Mouse (Mus musculus): ENCODE data around the gene Cnnm3.

Cnnm3 gene

DNA sequence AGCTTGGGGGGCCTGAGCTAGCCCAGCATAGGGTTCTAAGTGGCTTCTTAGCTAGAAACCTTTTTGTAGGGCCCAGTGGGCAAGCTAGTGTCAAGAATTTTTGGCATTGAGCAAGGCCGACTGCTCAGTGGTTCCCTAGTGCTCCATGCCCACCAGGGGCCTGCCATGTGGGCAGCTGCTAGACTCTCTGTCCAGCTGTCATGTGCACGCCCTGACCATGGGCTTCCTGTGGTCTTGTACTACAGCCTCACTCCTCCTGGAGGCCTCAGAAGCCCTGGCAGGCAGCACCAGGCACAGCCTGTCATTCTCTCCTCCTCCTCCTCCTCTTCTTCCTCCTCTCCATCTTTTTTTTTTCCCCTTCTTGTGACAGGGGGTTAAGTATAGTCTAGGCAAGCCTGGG lies 14.4 kb upstream of the Cnnm3 start:
- no peak for DNase-seq (ENCODE audit: low read depth, low spot score)

DNA sequence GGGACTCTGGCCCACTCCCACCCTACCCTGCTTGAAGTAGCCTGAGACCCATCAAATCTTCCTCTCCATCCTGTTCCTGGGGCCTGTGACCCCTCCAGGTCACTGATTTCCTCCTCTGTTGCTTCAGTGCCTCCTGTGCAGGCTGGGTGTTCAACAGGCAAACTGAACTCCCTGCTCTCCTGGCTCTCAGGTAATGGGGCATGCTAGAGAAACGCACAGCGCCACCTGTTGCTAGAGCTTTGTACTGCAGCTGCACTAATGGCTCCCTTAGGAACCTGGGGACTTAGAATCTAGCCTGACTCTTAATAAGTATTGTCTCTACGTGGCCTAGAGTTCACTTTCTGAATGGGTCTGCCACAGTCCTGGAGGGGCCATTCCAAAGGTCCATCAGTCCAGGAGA lies 10.4 kb upstream of the Cnnm3 start:
- DNase-seq (ENCODE audit: low read depth, low spot score) = peak; percentile 74

DNA sequence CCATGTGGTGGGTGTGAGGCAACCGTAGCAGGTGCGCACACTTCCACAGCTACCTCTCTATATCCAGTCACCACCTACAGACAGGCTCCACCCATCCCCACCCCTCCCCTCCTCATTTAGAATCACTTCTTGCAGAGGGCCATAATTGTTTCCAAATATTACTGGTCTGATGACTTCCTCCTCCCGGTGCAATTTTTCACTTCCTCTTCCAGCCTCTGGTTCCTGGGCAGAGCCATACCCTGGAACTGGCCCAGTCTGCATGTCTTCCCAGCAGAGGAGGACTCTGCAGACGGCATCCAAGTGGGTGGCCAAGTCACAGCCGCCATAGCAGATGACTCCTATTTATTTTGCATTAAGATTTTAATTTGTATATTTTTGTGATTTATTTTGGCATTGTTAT lies 3.4 kb upstream of the Cnnm3 start:
- DNase-seq (ENCODE audit: low read depth, low spot score) = peak; percentile 61

DNA sequence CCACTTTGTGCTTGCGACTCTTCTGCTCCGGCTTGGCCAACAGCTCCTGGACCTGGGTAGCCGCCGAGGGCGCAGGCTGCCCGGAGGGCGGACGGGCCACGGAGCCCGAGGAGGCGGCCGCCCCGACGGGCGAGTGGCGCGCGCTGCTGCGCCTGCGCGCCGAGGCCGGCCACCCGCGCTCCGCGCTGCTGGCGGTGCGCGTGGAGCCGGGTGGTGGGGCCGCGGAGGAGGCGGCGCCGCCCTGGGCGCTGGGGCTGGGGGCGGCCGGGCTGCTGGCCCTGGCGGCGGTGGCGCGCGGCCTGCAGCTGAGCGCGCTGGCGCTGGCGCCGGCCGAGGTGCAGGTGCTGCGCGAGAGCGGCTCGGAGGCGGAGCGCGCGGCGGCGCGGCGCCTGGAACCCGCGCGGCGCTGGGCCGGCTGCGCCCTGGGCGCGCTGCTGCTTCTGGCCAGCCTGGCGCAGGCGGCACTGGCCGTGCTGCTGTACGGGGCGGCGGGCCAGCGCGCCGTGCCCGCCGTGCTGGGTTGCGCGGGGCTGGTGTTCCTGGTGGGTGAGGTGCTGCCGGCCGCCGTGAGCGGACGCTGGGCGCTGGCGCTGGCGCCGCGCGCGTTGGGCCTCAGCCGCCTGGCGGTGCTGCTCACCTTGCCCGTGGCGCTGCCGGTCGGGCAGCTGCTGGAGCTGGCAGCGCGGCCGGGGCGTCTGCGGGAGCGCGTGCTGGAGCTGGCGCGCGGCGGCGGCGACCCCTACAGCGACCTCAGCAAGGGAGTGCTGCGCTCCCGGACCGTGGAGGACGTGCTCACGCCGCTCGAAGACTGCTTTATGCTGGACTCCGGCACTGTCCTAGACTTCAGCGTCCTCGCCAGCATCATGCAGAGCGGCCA lies 660 bp downstream of the Cnnm3 start:
- peak; percentile 80 for DNase-seq (ENCODE audit: low read depth, low spot score)

DNA sequence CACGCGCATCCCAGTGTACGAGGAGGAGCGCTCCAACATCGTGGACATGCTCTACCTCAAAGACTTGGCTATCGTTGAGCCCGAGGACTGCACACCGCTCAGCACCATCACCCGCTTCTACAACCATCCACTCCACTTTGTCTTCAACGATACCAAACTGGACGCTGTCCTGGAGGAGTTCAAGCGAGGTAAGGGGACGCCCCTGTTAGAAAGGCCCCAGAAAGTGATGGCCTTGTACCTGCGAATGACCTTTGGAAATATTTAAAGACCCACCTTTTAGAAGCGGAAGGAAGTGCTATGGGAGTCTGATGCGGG lies 1.3 kb downstream of the Cnnm3 start:
- no peak for DNase-seq (ENCODE audit: low read depth, low spot score)

DNA sequence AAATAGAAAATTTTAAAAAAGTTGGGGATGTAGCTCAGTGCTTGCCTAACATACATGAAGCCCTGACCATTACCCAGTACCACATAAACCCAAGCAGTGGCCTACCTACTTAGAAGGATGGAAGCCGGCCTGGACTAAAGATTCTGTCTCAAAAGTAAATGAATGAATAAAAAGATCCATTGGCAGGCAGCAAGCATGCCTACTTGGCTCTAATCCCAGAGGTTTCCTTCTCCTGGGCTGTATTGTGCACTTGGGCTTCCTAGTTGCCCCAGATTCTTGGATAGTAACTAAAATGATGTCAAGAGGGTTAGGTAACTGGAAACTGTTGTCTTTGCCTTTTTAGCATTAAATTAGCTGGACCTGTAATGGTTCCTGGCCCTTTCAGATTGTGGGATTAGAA lies 1.6 kb downstream of the Cnnm3 start:
- peak; percentile 15 for DNase-seq (ENCODE audit: low read depth, low spot score)

DNA sequence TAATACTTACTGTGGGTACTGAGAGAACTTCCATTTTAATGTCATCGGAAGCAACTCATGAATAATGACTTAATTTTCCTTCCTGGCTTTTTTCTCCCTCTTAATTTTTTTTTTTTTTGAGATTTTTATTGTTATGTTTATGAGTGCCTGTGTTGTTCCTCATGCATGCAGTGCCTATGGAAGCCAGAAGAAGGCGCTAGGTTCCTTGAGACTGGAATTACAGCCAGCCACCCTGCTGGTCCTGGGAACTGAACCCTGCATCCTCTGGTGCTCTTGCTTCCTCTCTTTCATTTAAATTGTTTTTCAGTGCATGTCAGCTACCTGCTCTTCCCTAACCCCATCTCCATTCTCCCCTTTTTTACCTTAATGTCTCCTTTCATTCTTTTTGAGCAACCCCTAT lies 2.1 kb downstream of the Cnnm3 start:
- DNase-seq (ENCODE audit: low read depth, low spot score) = peak; percentile 50

DNA sequence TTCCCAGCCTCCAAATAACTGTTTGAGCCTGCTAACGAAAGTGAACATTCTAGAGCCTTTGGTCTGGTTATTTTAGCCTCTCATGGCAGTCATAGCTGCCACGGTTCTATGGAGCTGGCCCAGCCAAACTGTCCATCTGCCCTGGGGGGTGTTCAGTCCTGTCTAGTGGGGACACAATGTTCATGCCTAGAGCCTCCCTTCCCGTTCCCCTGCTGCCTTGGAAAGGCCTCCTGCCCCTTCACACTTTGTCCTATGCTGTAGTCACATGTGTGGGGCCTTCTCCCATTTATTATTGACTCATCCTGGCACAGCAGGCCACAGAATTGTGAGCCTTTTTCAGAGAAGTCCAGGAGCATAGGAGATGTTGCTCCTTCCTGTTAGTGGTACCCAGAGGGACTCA lies 6.6 kb downstream of the Cnnm3 start:
- no peak for DNase-seq (ENCODE audit: low read depth, low spot score)

DNA sequence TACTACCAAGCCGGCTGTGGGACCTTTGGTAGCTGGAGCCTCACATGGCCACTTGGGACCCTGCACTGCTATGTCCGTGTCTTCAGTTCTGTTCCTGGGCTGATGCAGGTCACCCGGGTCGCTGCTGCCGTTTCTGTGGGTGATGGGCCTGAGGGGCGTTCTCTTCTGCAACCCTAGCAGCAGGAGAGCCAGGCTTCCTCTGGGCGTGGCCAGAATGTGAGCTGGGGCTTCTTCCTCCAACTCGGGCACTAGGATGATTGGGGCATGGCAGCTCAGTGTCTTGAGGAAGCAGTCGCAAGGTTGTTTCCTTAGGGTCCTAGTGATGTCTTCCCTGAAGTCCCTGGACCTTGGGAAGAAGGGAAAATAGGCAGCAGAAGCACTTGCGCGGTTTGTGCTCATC lies 8.0 kb downstream of the Cnnm3 start:
- no peak for DNase-seq (ENCODE audit: low read depth, low spot score)

DNA sequence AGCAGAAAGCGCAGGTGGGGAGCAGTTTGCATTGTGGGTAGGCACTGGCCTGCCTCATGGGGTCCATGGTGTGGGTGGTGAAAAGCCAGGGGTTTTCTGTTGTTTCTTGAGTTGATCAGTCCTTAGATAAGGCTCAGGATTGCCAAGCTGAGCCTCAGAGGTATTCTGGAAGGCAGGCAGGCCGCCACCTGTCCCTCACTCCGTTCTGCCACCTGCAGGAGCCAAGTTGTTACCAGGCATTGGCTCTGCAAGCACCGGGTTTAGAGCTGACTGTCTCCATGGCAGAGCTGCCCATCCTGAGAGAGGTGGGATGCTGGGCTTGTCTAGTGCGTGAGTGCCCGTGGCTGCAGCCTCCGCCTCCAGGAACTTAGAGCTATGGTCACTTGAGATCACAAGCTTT lies 10.5 kb downstream of the Cnnm3 start:
- no peak for DNase-seq (ENCODE audit: low read depth, low spot score)

DNA sequence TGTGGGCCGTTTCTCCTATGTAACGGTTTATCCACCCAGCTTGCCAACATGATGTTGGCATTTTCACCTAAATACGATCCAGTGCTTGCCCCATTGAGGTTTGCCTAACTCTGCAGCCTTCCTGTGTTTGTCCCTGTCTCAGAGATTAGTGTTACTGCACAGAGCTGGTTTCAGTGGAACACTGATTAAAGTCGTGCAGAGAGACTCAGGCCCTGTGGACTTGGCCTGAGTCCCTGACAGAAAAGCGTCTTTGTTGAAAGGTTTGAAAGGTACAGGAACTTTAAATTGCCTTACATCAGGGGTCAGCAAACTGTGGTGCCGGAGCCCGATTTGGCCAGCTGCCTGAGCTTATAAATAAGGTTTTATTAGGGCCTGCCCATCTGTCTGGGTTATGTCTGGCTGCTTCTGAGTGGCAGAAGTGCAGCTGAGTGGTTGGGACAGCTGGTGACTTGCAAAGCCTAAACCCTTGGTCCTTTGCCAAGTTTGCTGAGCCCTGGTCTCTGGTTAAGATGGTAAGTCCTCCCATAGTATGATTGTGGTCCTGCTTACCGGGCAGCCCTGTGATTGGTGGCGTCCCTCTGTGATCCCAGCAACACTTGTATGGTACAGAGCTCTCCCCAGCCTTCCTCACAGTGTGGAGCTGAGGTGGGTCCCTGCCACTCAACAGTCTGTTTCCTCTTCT lies 11.8 kb downstream of the Cnnm3 start:
- DNase-seq (ENCODE audit: low read depth, low spot score) = no peak

DNA sequence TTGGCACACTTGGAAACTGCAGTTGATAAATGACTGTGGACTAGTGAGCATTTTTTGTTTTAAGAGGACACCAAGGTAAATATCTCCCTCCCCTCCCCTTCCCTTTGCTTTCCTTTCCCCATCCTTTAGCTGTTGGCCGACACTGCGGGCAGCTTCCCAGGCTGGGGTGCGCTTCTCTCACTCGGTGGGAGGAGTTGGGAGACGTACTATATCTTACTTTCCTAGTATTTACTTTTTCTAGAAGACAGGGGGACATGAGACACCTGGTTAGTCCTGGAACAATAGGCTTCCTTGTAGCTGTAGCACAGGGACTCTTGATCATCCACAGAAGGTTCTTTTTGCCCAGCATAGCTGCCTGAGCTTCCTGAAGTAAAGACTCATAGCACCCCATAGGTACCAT lies 12.4 kb downstream of the Cnnm3 start:
- no peak for DNase-seq (ENCODE audit: low read depth, low spot score)

DNA sequence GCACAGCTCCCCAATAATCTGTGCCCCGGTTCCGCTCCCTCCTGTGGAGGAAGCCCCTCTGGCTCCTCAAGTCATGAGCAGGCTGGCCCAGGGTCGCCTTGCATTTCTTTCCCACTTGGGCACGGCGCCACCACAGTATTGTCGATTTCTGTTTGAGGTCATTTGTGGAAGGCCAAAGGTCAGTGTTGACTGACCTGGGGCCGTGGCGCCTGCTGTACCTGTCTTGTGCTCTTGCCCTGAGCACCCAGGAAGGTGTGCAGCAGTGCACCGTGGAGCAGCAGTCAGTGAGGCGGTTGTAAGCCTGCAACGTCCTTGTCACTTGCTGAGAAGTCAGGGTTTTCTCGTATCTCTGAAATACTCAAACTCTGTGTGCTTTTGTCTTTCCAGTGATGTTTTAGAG lies 14.1 kb downstream of the Cnnm3 start:
- DNase-seq (ENCODE audit: low read depth, low spot score) = no peak

DNA sequence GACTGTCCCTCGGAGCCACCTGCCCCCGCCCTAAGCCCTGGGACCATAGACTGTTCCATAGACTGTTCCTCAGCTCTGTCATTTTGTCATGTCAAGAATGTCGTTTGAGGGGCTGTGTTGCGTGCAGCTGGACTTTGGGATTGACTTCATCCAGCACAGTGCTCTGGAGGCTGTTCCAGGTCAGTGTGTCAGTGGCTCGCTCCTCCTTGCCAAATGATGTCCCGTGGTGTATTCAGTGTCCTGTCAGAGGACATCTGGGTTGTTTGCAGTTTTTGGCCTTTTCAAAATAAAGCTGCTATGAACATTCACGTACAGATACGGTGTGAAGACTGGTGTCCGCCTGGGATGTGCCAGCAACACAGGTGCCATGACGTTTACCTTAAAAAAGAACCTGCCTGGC lies 15.2 kb downstream of the Cnnm3 start:
- no peak for DNase-seq (ENCODE audit: low read depth, low spot score)

DNA sequence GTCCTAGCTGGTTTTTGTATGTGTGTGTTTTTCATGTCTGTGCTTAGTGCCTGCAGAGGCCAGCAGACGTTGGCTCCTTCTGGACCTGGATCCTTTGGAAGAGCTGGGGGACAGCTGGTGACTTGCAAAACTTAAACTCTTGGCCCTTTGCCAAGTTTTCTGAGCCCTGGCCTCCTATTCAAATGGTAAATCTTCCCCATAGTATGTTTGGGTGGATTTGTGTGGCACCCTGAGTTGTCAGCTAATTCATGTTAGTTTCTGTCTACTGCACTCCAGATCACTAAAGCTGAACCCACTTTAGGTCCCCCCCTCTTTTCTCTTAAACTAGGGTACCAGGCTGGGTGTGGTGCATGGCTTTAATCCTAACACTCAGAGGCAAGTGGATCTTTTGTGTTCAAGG lies 16.7 kb downstream of the Cnnm3 start:
- DNase-seq (ENCODE audit: low read depth, low spot score) = no peak

DNA sequence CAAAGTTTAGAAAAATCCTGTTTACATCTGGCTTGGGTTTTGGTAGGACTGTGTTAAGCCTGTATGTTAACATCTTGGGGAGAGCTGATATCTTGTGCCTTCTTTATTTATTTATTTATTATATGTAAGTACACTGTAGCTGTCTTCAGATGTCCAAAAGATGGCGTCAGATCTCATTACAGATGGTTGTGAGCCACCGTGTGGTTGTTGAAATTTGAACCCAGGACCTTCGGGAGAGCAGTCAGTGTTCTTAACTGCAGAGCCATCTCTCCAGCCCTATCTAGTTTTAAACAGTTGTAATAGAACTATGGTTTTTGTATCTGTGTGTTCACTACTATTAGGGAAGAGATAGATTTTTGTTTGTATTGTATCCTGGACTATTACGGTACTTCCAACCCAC lies 17.6 kb downstream of the Cnnm3 start:
- no peak for DNase-seq (ENCODE audit: low read depth, low spot score)

DNA sequence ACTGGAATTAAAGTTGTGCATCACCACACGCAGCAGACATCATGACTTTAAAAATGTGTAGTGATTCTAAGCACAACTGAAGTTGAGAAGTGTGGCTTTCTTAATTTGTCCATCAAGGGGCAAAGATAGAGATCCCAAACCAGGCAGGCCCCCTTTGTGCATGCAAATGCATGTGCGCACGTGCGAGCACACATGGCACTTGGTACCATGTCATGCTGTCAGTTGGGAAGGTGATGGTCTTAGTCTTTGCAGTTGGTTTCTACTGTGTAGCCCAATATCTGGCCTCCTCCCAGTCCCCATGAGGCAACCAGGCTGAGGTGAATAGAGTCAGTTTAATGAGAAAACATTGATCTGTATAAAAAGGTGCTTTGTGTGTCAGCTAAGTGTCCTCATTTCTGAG lies 18.2 kb downstream of the Cnnm3 start:
- DNase-seq (ENCODE audit: low read depth, low spot score) = no peak

DNA sequence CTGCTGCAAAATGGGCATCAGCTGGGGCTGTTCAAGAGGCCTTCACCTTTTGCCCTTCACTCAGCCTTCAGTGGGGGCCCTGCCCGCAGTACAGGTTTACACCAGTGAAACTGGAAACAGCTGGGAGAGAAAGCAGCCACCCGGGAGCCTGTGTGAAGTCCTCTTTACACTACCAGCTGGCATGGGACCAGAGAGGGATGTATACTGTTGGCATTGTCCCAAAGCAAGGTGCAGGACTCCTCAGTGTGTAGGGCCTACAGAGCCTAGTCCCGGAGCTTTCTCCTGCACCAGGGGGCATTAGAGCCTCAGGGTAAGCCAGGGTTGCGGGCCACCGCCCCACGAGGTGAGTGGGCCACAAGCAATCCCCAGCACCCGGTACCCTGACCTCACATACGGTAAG lies 18.8 kb downstream of the Cnnm3 start:
- no peak for DNase-seq (ENCODE audit: low read depth, low spot score)

DNA sequence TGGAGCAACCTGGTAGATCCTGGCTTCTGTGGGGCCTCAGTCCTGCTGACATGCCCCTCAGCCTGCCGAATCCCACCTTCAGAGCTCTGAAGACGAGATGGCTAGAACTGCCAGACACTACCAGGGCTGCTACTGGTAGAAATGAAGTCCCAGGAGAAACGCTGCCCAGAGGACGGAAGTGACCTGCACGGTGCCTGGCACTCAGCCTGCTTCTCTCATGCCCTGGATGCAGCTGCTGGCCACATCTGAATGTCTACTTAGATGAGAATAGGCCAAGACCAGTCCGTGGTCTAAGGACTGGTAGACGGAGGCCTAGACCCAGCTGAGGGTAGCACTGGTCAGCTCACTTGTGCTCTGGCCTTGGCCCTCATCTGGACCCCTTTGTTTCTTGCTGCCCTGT lies 19.3 kb downstream of the Cnnm3 start:
- DNase-seq (ENCODE audit: low read depth, low spot score) = no peak

DNA sequence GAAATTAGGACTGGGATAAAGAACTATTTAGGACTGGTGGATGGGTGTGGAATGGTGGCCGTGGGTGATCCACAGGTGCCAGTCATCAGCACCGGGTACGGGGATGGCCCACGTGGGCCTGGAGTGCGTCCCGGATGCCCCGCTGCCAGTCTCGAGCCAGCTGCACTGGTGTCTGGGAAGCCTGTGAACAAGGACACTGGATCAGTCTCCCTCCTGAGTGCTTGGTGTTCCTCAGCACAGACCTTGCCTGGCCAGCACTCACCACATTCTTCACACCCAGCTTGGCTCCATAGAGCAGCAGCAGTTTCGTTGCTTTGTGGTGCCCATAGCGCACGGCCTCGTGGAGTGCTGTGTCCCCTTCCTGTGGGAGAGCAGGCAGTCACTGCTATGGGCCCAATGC lies 19.8 kb downstream of the Cnnm3 start:
- no peak for DNase-seq (ENCODE audit: low read depth, low spot score)

DNA sequence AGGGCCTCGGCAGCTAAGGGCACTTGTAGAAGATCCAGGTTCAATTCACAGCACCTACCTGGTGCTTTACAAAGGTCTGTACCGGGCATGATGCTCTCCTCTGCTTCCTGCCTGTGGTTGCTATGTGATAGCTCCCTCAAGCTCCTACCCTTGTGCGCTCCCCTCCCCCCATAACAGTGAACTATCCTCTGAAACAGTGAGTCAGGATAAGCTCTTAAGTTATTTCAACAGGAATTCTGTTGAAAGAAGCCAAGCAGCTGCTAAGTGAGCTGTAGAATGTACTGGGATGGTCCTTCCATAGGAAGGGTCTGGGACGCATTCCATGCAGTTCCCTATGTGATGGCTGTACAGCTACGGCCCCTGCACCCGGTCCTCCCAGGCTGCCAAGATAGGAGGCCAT lies 21.9 kb downstream of the Cnnm3 start:
- no peak for DNase-seq (ENCODE audit: low read depth, low spot score)

DNA sequence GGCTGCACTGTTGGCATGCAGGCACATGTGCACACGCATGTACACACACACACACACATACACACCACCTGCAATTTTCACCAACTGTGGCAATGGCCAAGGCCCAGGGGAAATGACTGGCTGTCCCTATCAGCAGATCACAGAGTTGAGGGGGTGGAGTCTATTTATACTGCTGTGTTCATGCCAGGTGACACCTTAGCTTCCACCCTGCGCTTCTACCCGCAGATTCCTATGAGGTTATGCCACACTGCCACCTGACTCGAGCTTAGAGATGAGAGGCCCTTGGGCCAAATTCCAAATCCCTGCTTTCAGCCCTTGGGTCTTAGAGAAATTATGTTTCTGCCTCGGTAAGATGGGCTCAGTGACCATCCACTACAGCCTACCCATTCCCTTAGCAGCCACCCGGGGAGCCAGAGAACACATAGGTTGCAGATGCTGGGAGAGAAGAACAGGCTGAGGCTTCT lies 23.0 kb downstream of the Cnnm3 start:
- DNase-seq (ENCODE audit: low read depth, low spot score) = no peak

Measured in A20 (cell line).